Mouse (Mus musculus): ENCODE results near the gene Itsn1.

Itsn1 gene

DNA sequence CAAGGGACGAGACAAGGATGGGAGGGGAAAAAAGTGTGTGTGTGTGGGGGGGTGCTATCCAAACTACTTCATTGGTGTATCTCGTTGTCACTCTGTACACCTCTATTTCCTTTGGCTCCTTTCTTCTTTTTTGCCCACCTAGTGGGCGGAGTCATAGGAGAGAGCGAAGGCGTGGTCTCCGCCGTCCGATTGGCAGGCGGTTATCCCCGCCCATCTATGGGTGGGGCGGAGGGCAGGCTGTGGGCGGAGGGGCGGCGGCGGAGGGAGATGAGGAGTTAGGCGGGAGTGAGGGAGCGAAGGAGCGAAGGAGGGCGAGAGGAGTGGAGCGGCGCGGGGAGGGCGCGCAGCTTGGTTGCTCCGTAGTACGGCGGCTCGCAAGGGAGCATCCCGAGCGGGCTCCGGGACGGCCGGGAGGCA, at the start of gene Itsn1:
Gene Itsn1 (plus strand): TSS at position 216 of the 417 bp plus-strand sequence.
- peak; percentile 99 for DNase-seq

GRCm38 (mm10) chr16:91680656-91681055, 48.4 kb upstream of the Itsn1 start:
- no peak for DNase-seq

- no peak for DNase-seq
Measured at GRCm38 (mm10) chr16:91685526-91685925, 43.6 kb upstream of the Itsn1 start.

- DNase-seq = no peak
Measured at GRCm38 (mm10) chr16:91686369-91686768, 42.7 kb upstream of the Itsn1 start.

- DNase-seq = no peak
Measured at GRCm38 (mm10) chr16:91688023-91688618, 41.0 kb upstream of the Itsn1 start.

GRCm38 (mm10) chr16:91688619-91689334, 40.3 kb upstream of the Itsn1 start, which contains the start of gene Donson:
Donson (minus strand) TSS chr16:91688770.
- DNase-seq = peak; percentile 98

GRCm38 (mm10) chr16:91689791-91690190, 39.3 kb upstream of the Itsn1 start:
- DNase-seq = peak; percentile 19

DNA sequence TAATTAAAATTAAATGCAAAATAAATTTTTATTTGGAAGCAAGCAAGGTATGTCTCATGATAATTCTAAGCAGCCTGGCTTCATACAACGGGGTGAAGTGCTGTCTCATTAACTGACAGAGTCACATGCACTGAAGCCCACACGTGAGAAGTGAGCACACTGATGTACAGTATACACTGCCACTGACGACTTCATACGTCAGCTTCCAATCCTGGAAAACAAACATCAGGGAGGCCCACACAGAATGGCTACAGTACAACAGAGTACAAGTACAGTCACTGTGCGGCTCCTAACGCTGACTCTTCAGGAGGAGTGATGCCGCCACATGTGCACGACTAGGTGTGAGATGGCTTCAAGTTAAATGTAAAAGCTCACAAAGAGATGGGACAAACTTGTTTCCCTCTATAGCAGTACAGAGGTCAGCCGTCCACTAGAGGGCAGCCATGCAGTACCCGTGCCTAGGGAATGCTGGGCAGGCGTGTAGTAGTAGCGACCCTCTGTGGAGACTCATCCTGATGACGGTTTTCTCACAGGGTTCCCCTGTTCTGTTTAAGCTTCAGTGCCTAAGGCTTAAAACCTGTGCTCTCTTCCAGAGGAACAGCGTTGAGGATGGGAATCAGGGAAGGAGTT, 34.5 kb upstream of the Itsn1 start:
- peak; percentile 78 for DNase-seq

GRCm38 (mm10) chr16:91695108-91695755, 33.8 kb upstream of the Itsn1 start:
- DNase-seq = no peak

DNA sequence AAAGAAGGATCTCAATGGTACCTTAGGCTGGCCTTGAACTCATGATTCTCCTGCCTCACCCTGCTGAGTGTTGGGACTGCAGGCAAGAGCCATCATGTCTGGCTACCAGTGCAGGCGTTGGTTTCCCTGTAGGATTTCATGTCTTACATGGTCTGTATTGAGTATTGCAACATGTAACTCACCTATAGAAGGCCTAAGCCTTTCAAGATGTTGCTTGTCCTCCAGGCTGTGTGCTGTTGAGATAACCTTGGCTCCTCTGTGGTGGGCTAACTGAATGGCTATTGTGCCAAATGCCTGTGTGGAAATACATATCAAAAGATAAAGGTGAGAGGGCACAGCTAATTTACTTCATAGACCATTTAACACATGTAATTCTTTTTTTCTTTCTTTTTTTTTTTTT, 30.1 kb upstream of the Itsn1 start:
- DNase-seq = no peak

GRCm38 (mm10) chr16:91701908-91702307, 27.2 kb upstream of the Itsn1 start:
- DNase-seq = no peak

DNA sequence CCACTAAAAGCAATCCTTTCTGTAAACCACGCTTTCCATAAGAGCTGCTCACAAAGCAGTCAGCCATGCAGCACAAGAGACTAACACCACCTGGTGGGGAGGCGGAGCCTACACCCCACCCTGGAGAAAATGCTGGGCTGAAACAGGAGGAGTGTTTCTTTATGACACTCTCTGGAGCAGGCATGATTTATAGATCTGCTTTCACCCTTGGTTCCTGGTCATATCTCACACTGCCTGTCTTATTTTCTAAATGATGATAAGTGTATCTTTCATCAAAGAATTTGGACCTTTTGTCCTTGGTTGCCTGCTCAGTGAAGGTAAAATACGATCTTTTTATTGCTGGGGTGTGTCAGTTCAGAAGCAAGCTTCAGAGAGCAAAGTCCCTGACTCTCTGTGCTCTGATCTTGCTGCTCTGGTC, 26.3 kb upstream of the Itsn1 start:
- no peak for DNase-seq

DNA sequence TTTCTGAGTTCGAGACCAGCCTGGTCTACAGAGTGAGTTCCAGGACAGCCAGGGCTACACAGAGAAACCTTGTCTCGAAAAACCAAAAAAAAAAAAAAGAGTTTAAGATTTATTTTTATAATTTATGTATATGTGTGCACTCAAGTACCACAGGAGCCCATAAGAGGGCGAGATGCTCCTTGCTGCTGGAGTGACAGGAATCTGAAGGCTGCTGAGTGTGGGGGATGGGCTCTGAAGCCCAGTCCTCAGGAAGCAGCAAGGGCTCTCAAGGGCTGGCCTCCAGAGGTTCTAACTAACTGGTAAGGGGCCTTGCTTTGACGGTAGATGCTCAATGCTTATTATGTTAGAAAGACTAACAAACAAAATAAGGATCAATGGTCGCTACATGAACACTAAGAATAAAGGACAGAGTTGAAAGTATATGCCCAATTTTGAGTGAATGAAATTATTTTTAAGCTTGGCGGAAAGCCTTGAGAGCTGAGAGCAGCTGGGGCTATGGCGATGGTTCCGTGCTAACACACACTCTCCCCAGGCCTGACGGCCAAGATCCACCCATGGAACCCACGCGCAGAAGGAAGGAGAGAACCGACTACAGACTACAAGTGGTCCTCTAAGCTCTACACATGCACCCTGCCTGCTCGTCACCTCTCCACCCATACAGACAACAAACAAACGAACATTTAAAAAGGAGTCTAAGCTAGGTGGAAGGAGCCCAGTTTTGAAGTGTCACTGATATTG, 24.3 kb upstream of the Itsn1 start:
- no peak for DNase-seq

DNA sequence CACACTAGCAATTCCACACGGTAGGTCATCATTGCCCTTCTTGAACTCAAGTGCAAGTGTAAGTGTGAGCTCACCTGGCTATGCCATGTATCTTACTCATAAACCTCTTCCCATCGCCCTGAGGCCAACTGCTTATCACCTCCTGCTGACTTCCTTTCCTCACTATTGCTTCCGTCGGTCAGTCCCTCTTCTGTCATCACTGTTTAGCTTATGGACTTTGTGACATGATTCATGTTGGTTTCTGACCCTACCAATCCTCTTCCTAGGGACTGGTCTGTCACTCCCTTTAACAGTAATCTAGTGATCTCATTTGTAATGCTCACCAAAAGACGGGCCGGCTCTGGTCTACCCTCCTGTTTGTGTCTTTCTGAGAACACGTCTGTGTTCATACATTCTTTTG, 18.8 kb upstream of the Itsn1 start:
- no peak for DNase-seq

DNA sequence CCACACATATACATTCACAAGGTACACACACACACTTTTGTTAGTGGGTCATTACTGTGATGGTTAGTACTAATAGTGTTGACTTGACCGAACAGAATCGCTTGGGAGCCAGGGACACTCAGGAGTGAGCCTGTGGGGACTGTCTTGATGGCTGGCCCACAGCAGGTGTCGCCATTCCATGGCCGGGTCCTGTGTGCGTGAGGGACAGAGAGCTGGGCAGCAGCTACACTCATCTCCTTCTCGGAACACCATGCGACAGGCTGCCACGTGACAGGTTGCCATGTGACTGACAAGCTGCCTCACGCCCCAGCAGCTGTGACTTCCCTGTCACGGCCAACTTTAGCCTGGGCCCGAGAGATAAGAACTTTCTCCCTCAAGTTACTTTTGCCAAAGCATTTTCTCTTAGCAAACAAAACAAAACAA, 12.1 kb upstream of the Itsn1 start:
- DNase-seq = no peak

- DNase-seq = no peak
Measured at GRCm38 (mm10) chr16:91717399-91717798, 11.7 kb upstream of the Itsn1 start.

GRCm38 (mm10) chr16:91724247-91724646, 4.8 kb upstream of the Itsn1 start:
- peak; percentile 70 for DNase-seq

GRCm38 (mm10) chr16:91727433-91727832, 1.6 kb upstream of the Itsn1 start:
- DNase-seq = no peak

GRCm38 (mm10) chr16:91728123-91729065, 687 bp upstream of the Itsn1 start, which contains the start of gene Cryzl1:
Cryzl1 (minus strand) TSS chr16:91728975.
- peak; percentile 91 for DNase-seq

GRCm38 (mm10) chr16:91729821-91730441, 850 bp downstream of the Itsn1 start:
- no peak for DNase-seq

DNA sequence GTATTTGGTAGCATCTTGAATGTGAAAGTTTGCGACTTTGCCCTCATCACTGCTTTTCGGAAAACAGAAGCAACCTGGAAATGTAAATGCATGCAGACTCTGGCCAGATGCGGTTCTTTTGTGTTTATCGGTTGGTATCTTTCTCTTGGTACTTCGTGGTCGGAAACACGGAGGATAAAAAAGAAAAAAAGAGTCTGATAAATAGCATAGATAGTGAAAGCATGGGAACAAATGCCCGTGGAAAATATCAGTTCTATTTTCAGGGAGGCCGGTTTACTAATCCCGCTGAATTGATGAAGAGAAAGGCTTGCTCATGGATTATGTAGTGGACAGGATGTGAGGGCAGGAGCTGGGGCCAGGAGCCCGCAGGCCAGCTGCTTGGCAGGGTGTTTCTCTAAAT, 1.4 kb downstream of the Itsn1 start:
- no peak for DNase-seq

Data from thymus, postnatal 14 days (tissue).